Mouse (Mus musculus): ENCODE measurements around the gene Ccnd2.

- TF ChIP-seq CTCF (IDR thresholded peaks at IDR 0.05; ENCODE audit: low read depth) (no peak), EP300 (IDR thresholded peaks at IDR 0.05; ENCODE audit: low read depth) (no peak)
Observed at GRCm38 (mm10) chr6:127153296-127153800, 1.4 kb upstream of the Ccnd2 start.

Data from heart, postnatal 0 days (tissue).